Mouse (Mus musculus) monocyte, adult 5-6 weeks (primary cell): ENCODE data around the gene Gm17018. TPM values are rescaled to one million over a fixed set of nuclear protein-coding genes. Genes with fewer than 3 reads are reported as not detected.

Source experiments
- ATAC-seq: fragments of 153-309, 156-312 bp; replicated peaks from 2 replicates; pipeline ENCODE4 v1.8.0; 2017; ENCODE audit warnings: mild to moderate bottlenecking; ENCODE audit not compliant: low TSS enrichment, insufficient number of reproducible peaks, severe bottlenecking, poor library complexity, low FRiP score
- total RNA-seq: library from RNA; stranded (forward); fragments of 200-1000, 200-491, 200-594 nt; gene quantifications from 3 replicates; pipeline ENCODE4 v1.2.3, GENCODE M21; 2017

The Gm17018 gene
- total RNA-seq, 1 experiment from 2014 or later, result 16.6 TPM

DNA sequence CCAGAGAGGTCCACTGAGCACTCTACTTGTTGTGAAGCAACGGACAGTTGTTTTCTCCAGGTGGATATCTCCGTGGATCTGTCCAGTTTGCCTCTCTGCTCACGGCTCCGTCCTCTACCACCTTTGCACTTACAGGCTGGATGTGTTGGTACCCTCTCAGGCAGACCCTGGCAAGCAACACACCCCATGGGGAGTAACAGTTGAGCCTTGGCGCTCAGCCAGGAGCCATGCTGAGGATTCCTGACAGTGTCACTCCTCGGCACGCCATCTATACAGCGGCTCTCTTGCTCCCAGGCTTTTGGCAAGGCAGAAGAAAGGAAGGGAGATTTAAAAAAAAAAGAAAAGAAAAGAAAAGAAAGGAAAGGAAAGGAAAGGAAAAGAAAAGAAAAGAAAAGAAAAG is 54.0 kb downstream of the Gm17018 start:
- no peak for ATAC-seq

DNA sequence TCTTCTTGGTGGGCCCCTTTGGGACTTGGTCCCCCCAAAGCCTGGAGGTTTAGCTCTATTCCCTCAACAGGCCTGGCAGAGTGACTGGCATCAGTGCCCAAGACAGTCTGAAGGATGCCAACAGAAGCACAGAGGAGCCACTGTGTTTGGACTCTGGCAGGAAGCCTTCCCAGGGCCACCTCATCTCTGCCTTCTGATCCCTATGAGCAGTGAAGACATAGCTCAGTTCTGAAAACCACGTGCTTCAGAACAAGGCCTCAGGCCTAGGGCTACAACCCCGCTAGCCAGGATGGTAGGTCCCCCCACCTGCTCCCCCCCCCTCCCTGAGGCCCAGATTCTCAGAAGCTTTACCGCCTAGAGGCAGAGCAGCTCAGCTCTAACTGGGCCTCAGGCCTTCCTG is 54.5 kb downstream of the Gm17018 start:
- ATAC-seq, result no peak

- ATAC-seq, result no peak
Measured at GRCm38 (mm10) chr19:45615415-45616213, 55.2 kb downstream of the Gm17018 start.

DNA sequence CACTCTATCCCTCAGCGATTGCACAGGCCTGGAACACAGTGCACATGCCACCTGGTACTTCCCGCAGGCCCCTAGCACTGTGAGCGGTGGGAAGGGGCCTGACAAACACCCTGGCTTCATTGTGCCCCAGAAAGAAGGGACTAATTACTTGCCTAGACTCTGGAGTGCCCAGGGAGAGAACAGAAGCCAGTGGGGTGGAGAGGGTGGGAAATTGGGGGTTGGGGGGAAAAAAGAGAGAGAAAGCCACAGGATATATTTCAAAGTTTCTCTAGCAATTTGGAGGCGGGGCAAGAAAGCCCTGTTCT is 55.8 kb downstream of the Gm17018 start:
- ATAC-seq, result no peak

DNA sequence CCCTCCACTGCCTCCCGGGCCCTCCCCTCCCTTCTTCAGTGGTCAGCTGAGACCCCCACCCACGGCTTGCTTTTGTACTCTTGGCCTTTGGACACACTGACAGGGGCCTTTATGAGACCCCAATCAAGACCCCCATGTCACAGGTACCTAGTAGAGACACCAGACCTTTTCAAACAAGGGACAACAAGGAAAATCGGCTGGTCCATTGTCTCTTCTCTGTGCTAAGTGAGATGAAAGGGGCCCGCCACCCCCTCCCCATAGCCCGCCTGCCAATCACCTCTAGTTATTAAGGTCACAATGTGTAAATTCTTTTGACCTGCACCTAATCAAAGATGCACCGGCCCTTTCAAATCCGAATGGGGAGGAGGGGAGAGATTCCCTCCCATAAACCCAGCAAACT is 56.3 kb downstream of the Gm17018 start:
- no peak for ATAC-seq

DNA sequence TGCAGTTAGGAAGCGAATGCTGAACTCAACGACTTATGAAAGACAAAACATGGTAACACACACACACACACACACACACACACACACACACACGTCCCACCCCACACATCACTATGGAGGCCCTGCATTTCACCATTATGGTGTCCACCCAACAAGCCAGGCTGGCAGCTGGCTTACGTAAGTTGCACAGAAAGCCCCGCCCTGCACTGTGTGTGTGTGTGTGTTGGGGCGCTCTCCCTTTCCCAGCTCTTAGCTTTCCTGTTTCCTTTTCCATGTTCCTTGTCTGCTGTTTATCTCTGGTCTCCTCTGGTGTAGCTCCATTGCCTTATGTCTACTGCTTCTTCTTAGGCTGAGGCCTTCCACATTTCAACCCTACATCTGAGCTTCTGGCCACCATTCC is 57.8 kb downstream of the Gm17018 start:
- ATAC-seq, result no peak

DNA sequence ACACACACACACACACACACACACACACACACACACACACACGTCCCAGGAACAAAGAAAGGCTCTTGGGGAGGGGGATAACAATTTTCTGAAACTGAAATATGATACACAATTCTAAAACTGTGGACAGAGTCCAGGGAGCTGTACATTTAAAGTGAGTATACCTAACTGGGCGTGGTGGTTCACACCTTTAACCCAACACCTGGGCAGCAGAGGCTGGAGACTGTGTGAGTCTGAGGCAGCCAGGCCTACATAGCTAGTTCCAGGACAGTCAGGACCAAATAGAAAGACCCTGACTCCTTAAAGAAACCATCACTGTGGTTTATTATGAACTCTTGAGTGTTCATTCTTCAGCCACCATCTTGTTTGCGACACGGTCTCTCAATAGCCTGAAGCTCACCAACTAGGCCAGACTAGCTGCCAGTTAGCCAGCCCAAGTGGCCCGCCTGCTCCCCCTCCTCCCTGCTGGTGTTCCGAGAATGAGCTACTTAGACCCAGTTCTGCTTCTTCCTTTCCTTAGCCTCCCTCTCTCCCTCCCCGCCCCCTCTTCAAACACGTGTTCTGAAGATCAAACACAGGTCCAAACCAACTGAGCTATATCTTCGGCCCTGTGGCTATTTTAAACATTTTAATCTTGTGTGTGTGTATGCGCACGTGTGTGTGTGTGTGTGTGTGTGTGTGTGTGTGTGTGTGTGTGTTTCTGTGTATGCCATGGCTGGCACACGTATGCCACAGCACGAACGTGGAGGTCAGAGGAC is 59.5 kb downstream of the Gm17018 start:
- no peak for ATAC-seq

- no peak for ATAC-seq
Measured at GRCm38 (mm10) chr19:45621061-45621460, 60.6 kb downstream of the Gm17018 start.

DNA sequence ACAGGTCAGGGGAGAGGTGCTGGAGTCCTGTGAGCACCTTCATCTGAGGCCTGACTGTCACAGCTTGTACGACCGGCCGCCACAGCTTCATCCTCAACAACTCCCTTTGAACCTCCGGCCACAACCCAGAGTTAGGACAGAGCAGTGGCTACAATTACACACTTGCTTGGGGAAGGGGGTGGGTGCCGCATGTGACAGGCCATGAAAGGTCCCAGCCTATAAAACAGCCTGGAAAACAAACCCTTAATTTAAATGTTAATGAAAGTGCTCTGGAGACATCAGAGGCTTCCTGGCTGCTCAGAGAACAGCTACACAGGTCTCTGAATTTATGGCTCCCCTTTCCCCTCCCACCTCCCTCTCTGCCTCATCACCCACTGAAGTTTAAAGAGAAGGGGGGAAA is 61.7 kb downstream of the Gm17018 start:
- no peak for ATAC-seq

GRCm38 (mm10) chr19:45623710-45624109 is 63.3 kb downstream of the Gm17018 start:
- 0 out of 2 replicates have a peak, but pooled peaks have one; percentile 27 for ATAC-seq

- ATAC-seq, result no peak
Measured at GRCm38 (mm10) chr19:45627036-45627435, 66.6 kb downstream of the Gm17018 start.

GRCm38 (mm10) chr19:45628649-45629048 is 68.2 kb downstream of the Gm17018 start:
- ATAC-seq, result no peak

GRCm38 (mm10) chr19:45629219-45629618 is 68.8 kb downstream of the Gm17018 start:
- ATAC-seq, result no peak

Other genes with a start within 250 kb of the Gm17018 start
- gene Btrc, start 196.9 kb upstream of the Gm17018 start, total RNA-seq, result 14.2 to 17.9 TPM (median 16.4 TPM) in 3 replicates
- gene Poll, start 84 bp upstream of the Gm17018 start, total RNA-seq, result 4.7 to 6.3 TPM (median 5.7 TPM) in 3 replicates
- gene Fbxw4, start 99.7 kb downstream of the Gm17018 start, total RNA-seq, result 14.7 to 30.1 TPM (median 15.2 TPM) in 3 replicates
- not detected in 3 replicates for gene Fgf8, start 182.3 kb downstream of the Gm17018 start, total RNA-seq
- gene Npm3, start 189.0 kb downstream of the Gm17018 start, total RNA-seq, result 33.8 to 73.5 TPM (median 54.3 TPM) in 3 replicates
- 301 to 380 TPM (median 322 TPM) in 3 replicates for gene Mgea5, start 223.2 kb downstream of the Gm17018 start, total RNA-seq